ENCODE assay signal across 1 mouse cellular context in genomic region chr2:32763353-32763752, GRCm38 (mm10).
TF ChIP-seq lines count a peak whose summit lies in the region.

No protein-coding gene starts in this region.

TF ChIP-seq in MEL, 35 proteins besides CTCF, POLR2A, EP300 and RAD21:
- TF ChIP-seq BHLHE40 (IDR thresholded peaks at IDR 0.05; ENCODE audit: borderline replicate concordance, low read depth, low read length) (no peak), POLR2AphosphoS2 (IDR thresholded peaks at IDR 0.05; ENCODE audit: low read length) (no peak), SMC3 (IDR thresholded peaks at IDR 0.05; ENCODE audit: low read depth, low read length) (no peak), ZNF384 (IDR thresholded peaks at IDR 0.05; ENCODE audit: low read depth, low read length) (no peak), MAFK (IDR thresholded peaks at IDR 0.05; ENCODE audit: borderline replicate concordance, low read depth, low read length) (no peak), CHD1 (IDR thresholded peaks at IDR 0.05; ENCODE audit: low read depth, low read length) (no peak), E2F4 (IDR thresholded peaks at IDR 0.05; ENCODE audit: borderline replicate concordance, low read depth, low read length) (no peak), ZKSCAN1 (IDR thresholded peaks at IDR 0.05; ENCODE audit: low read depth, low read length) (no peak), NRF1 (IDR thresholded peaks at IDR 0.05; ENCODE audit: insufficient read depth, low read depth, low read length, poor library complexity, severe bottlenecking) (no peak), TBP (IDR thresholded peaks at IDR 0.05; ENCODE audit: low read depth, low read length) (no peak), USF2 (IDR thresholded peaks at IDR 0.05; ENCODE audit: borderline replicate concordance in 1 of 2, insufficient read depth in 1 of 2, low read depth in 1 of 2, low read length in 2 of 2) (no peak), MAX (IDR thresholded peaks at IDR 0.05; ENCODE audit: low read length) (no peak), ELF1 (IDR thresholded peaks at IDR 0.05; ENCODE audit: low read depth, low read length) (no peak), UBTF (IDR thresholded peaks at IDR 0.05; ENCODE audit: borderline replicate concordance, insufficient read depth, low read depth, low read length) (no peak)
TF ChIP-seq in MEL: peak in this region for 0.
